Mouse (Mus musculus) embryonic fibroblast, embryonic 13.5 days (primary cell): ENCODE measurements at regions not wholly inside any gene's neighbourhood (a gene's known extent, or its start where the extent isn't known, plus 50 kb on each side); places are given as distances from the start of the nearest gene placed in this dataset.

Experiments
- H3K27ac ChIP-seq: 2 replicates; pipeline ENCODE4 v1.5.1; 2012; ENCODE audit warnings: low read length, control low read depth, inconsistent platforms; ENCODE audit not compliant: insufficient read depth
- H3K4me1 ChIP-seq: 2 replicates; pipeline ENCODE4 v1.6.1; 2011; ENCODE audit warnings: low read length; ENCODE audit not compliant: control insufficient read depth, insufficient read depth
- H3K4me3 ChIP-seq: 2 replicates; pipeline ENCODE4 v1.5.1; 2011; ENCODE audit warnings: mild to moderate bottlenecking, control low read depth, low read length; ENCODE audit not compliant: insufficient read depth
- CTCF ChIP-seq: IDR thresholded peaks from 2 replicates; pipeline ENCODE4 v1.5.1; 2011; ENCODE audit warnings: mild to moderate bottlenecking, control low read depth, low read length, moderate library complexity, borderline replicate concordance; ENCODE audit not compliant: insufficient read depth
- POLR2A ChIP-seq: IDR thresholded peaks from 2 replicates; pipeline ENCODE4 v1.6.1; 2011; ENCODE audit warnings: low read depth, mild to moderate bottlenecking, control low read depth, low read length, moderate library complexity

DNA sequence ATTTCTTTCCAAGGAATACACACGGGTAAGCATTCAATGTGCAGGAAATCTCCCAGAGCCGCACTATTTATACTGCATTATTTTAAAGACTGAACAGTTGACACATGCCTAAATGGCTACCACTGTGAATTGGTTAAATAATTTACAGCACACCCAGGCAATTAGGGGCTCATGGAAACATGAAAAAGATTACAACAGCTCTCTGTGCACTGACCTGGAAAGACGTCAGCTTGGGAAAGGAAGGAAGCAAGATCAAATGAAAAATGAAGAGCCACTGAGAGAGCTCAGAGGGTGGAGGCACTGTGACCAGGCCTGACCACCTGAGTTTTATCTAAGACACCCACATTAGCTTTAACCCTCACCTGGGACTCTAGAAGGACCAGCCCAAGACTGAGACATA is 82.7 kb upstream of the Nfe2l3 start:
- Histone ChIP-seq H3K4me1 (0 out of 2 replicates have a peak, but pooled peaks cover under 1% of the 10 kb centered on the region), H3K27ac (no peak overlapping the region), H3K4me3 (no peak overlapping the region)
- TF ChIP-seq POLR2A (no peak), CTCF (no peak)

DNA sequence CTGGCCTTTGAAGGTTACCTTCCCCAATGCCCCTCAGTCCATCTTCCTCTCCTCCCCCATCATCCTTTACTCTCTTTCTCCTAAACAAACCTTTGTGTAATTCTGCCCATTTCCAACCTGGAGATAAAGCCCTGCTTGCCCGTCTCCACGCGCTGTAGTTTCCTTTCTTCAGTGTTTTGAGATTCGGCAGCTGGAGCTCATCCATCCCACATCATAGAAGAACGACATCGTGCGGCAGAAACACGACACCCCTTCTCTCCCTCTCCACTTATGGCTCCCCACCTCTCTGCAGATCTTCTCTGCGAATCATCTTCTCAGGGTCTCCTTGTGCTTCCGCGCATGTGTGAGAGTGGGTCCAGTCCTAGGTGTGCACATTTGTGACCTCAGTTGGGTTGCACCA is 77.4 kb upstream of the Nfe2l3 start:
- no peaks in the 10 kb centered on the region for H3K4me1 ChIP-seq
- no peak overlapping the region for H3K4me3 ChIP-seq
- no peak overlapping the region for H3K27ac ChIP-seq
- TF ChIP-seq CTCF (no peak), POLR2A (no peak)

GRCm38 (mm10) chr6:51361611-51362180 is 70.8 kb upstream of the Nfe2l3 start:
- H3K4me3 ChIP-seq, result no peak overlapping the region
- no peak for TF ChIP-seq POLR2A
- no peak for TF ChIP-seq CTCF
- H3K4me1 ChIP-seq, result no peaks in the 10 kb centered on the region
- no peak overlapping the region for H3K27ac ChIP-seq

DNA sequence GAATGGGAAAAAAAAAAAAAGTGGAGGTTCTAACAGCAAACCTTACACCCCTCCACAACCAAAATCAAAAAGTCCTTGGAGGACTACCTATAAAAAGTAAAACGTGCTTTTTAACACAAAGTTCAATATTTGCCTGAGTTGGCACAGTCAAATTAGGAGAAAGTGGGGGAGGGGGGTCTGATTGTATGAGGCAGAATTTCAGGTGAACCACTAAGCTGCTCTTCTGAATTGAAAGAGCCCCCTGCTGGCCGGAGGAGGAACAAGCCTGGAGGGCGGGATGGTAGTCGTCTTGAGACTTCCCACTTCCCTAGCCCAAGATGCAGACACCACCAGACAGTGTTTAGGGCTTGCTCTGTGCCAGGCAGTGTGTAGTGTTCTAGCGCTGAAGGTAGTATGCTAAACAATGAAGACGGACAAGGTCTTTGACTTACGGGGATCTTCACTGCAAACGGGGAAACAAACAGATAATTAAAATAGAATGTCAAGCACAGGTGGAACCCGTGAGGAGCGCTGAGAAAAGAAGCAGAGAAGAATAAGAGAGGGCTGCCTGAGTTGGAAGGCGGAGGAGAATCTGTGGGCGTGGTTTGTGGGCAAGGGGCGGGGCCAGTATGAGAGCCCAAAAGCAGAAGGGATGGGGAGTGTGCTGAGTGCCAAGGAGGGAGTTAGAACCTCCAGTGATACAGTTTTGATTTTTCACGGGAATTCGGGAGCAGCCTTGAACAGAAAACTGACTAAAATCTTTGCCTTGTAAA is 69.8 kb upstream of the Nfe2l3 start:
- Histone ChIP-seq H3K4me3 (peak overlapping the region; percentile 25; the same call in 1 of the 2 replicates), H3K27ac (no peak overlapping the region), H3K4me1 (no peaks in the 10 kb centered on the region)
- no peak for TF ChIP-seq CTCF
- peak; percentile 27; the same call in 1 of the 2 replicates for TF ChIP-seq POLR2A

- no peak for TF ChIP-seq CTCF
- TF ChIP-seq POLR2A, result no peak
- Histone ChIP-seq H3K4me1 (no peaks in the 10 kb centered on the region), H3K4me3 (no peak overlapping the region), H3K27ac (no peak overlapping the region)
Observed at GRCm38 (mm10) chr6:51364776-51365175, 67.7 kb upstream of the Nfe2l3 start.

DNA sequence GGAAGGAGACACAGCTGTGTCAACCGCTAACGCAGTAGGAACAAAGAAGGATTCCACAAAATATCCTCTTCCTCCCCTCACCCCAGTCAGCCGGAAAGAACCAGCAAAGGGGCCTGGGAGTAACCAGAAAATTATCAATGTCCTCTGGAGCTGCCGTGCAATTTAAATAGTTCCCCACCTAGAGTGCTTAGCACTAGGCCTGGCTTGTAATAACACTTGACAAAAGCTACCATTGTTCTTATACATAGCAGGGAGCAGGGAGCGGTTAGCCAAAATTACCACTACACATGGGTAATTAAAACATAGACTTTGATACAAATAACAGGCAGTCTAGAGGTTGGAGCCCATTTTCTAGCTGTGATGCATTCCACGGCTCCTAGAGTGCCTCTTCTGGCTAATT is 62.7 kb upstream of the Nfe2l3 start:
- H3K4me3 ChIP-seq, result no peak overlapping the region
- TF ChIP-seq POLR2A (no peak), CTCF (no peak)
- H3K4me1 ChIP-seq, result no peaks in the 10 kb centered on the region
- no peak overlapping the region for H3K27ac ChIP-seq

DNA sequence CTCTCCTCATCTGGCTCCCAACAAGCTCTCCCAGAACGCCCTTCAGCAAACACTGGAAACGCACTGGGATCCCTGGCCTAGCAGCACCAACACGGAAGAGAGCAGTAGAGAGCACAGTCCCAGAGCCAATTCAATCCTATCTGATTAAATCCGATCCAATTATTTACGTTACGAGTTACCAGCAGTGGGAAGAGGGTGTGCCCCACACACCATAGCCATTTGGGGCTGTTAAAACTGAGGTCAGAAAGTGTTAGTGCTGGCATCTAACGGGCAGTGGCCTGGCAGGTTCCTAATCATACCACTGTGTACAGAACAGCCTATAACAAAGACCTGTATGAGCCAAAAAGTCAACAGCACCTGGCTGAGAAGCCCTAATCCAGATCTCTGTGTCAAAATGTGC is 60.1 kb upstream of the Nfe2l3 start:
- TF ChIP-seq POLR2A, result no peak
- TF ChIP-seq CTCF, result no peak
- H3K4me1 ChIP-seq, result no peaks in the 10 kb centered on the region; the same call in 1 of the 2 replicates
- H3K4me3 ChIP-seq, result no peak overlapping the region
- no peak overlapping the region for H3K27ac ChIP-seq

GRCm38 (mm10) chr6:51378436-51378835 is 54.0 kb upstream of the Nfe2l3 start:
- no peak for TF ChIP-seq POLR2A
- no peak for TF ChIP-seq CTCF
- Histone ChIP-seq H3K4me3 (no peak overlapping the region), H3K4me1 (no peaks in the 10 kb centered on the region; the same call in 1 of the 2 replicates), H3K27ac (peak overlapping the region; percentile 22; the same call in 1 of the 2 replicates)

GRCm38 (mm10) chr6:51379074-51379473 is 53.4 kb upstream of the Nfe2l3 start:
- H3K27ac ChIP-seq, result peak overlapping the region; percentile 92
- TF ChIP-seq POLR2A (0 out of 2 replicates have a peak, but pooled peaks have one; percentile 17), CTCF (no peak)
- H3K4me1 ChIP-seq, result no peaks in the 10 kb centered on the region; the same call in 1 of the 2 replicates
- no peak overlapping the region for H3K4me3 ChIP-seq
